Mouse (Mus musculus): Measurements from ENCODE around the gene Trnp1. TPM values are rescaled to one million over a fixed set of nuclear protein-coding genes. Genes with fewer than 3 reads are reported as not detected.
A peak's percentile ranks its signal among the peaks of the same experiment; 100 is the strongest.

Trnp1 gene
- polyA plus RNA-seq, 1 experiment: 1.0 TPM

- TF ChIP-seq CTCF (IDR thresholded peaks at IDR 0.05; ENCODE audit: low read depth, low read length): no peak
- TF ChIP-seq POLR2A (IDR thresholded peaks at IDR 0.05; ENCODE audit: borderline replicate concordance, low read depth, low read length): no peak
- H3K4me1 ChIP-seq (ENCODE audit: control insufficient read depth, insufficient read depth, low read length): peaks cover 8% of the 10 kb centered on the region
- H3K4me3 ChIP-seq (ENCODE audit: insufficient read depth, low read length): no peak overlapping the region
- H3K27ac ChIP-seq (ENCODE audit: insufficient read depth, low read depth, low read length): no peak overlapping the region
Observed at GRCm38 (mm10) chr4:133495711-133496110, 2.6 kb downstream of the Trnp1 start.

- no peak overlapping the region for H3K4me3 ChIP-seq (ENCODE audit: insufficient read depth, low read length)
- TF ChIP-seq POLR2A (IDR thresholded peaks at IDR 0.05; ENCODE audit: borderline replicate concordance, low read depth, low read length) (no peak), CTCF (IDR thresholded peaks at IDR 0.05; ENCODE audit: low read depth, low read length) (no peak)
Observed at GRCm38 (mm10) chr4:133494867-133495266, 3.5 kb downstream of the Trnp1 start.

GRCm38 (mm10) chr4:133494432-133494831, 3.9 kb downstream of the Trnp1 start:
- H3K4me1 ChIP-seq (ENCODE audit: control insufficient read depth, insufficient read depth, low read length): peaks cover 8% of the 10 kb centered on the region
- H3K27ac ChIP-seq (ENCODE audit: insufficient read depth, low read depth, low read length): peak overlapping the region; percentile 25; the same call in 1 of the 2 replicates
- peak overlapping the region; percentile 47 for H3K4me3 ChIP-seq (ENCODE audit: insufficient read depth, low read length)
- TF ChIP-seq POLR2A (IDR thresholded peaks at IDR 0.05; ENCODE audit: borderline replicate concordance, low read depth, low read length) (no peak), CTCF (IDR thresholded peaks at IDR 0.05; ENCODE audit: low read depth, low read length) (peak; percentile 72)

More at GRCm38 (mm10) chr4:133494867-133495266, 3.5 kb downstream of the Trnp1 start:
- Histone ChIP-seq H3K27ac (ENCODE audit: insufficient read depth, low read depth, low read length) (no peak overlapping the region), H3K4me1 (ENCODE audit: control insufficient read depth, insufficient read depth, low read length) (peaks cover 8% of the 10 kb centered on the region)

GRCm38 (mm10) chr4:133493895-133494294, 4.5 kb downstream of the Trnp1 start:
- H3K27ac ChIP-seq (ENCODE audit: insufficient read depth, low read depth, low read length): peak overlapping the region; percentile 25; the same call in 1 of the 2 replicates

GRCm38 (mm10) chr4:133491800-133492199, 6.5 kb downstream of the Trnp1 start:
- TF ChIP-seq POLR2A (IDR thresholded peaks at IDR 0.05; ENCODE audit: borderline replicate concordance, low read depth, low read length) (no peak), CTCF (IDR thresholded peaks at IDR 0.05; ENCODE audit: low read depth, low read length) (no peak)
- Histone ChIP-seq H3K27ac (ENCODE audit: insufficient read depth, low read depth, low read length) (no peak overlapping the region), H3K4me1 (ENCODE audit: control insufficient read depth, insufficient read depth, low read length) (peaks cover 8% of the 10 kb centered on the region), H3K4me3 (ENCODE audit: insufficient read depth, low read length) (no peak overlapping the region)

More at GRCm38 (mm10) chr4:133493895-133494294, 4.5 kb downstream of the Trnp1 start:
- Histone ChIP-seq H3K4me1 (ENCODE audit: control insufficient read depth, insufficient read depth, low read length) (peaks cover 8% of the 10 kb centered on the region), H3K4me3 (ENCODE audit: insufficient read depth, low read length) (peak overlapping the region; percentile 47)
- TF ChIP-seq CTCF (IDR thresholded peaks at IDR 0.05; ENCODE audit: low read depth, low read length) (no peak), POLR2A (IDR thresholded peaks at IDR 0.05; ENCODE audit: borderline replicate concordance, low read depth, low read length) (no peak)

- peaks cover 8% of the 10 kb centered on the region for H3K4me1 ChIP-seq (ENCODE audit: control insufficient read depth, insufficient read depth, low read length)
- no peak overlapping the region for H3K27ac ChIP-seq (ENCODE audit: insufficient read depth, low read depth, low read length)
- no peak overlapping the region for H3K4me3 ChIP-seq (ENCODE audit: insufficient read depth, low read length)
- TF ChIP-seq CTCF (IDR thresholded peaks at IDR 0.05; ENCODE audit: low read depth, low read length) (no peak), POLR2A (IDR thresholded peaks at IDR 0.05; ENCODE audit: borderline replicate concordance, low read depth, low read length) (no peak)
Observed at GRCm38 (mm10) chr4:133489489-133490245, 8.7 kb downstream of the Trnp1 start.

- peaks cover 4% of the 10 kb centered on the region for H3K4me1 ChIP-seq (ENCODE audit: control insufficient read depth, insufficient read depth, low read length)
- TF ChIP-seq CTCF (IDR thresholded peaks at IDR 0.05; ENCODE audit: low read depth, low read length): no peak
- TF ChIP-seq POLR2A (IDR thresholded peaks at IDR 0.05; ENCODE audit: borderline replicate concordance, low read depth, low read length): no peak
- no peak overlapping the region for H3K4me3 ChIP-seq (ENCODE audit: insufficient read depth, low read length)
- no peak overlapping the region for H3K27ac ChIP-seq (ENCODE audit: insufficient read depth, low read depth, low read length)
Observed at GRCm38 (mm10) chr4:133488619-133489392, 9.5 kb downstream of the Trnp1 start.

GRCm38 (mm10) chr4:133486673-133487357, 11.5 kb downstream of the Trnp1 start:
- no peak overlapping the region for H3K4me3 ChIP-seq (ENCODE audit: insufficient read depth, low read length)
- no peak overlapping the region for H3K27ac ChIP-seq (ENCODE audit: insufficient read depth, low read depth, low read length)
- no peaks in the 10 kb centered on the region for H3K4me1 ChIP-seq (ENCODE audit: control insufficient read depth, insufficient read depth, low read length)
- TF ChIP-seq CTCF (IDR thresholded peaks at IDR 0.05; ENCODE audit: low read depth, low read length): no peak
- TF ChIP-seq POLR2A (IDR thresholded peaks at IDR 0.05; ENCODE audit: borderline replicate concordance, low read depth, low read length): no peak

- no peak for TF ChIP-seq CTCF (IDR thresholded peaks at IDR 0.05; ENCODE audit: low read depth, low read length)
- no peak for TF ChIP-seq POLR2A (IDR thresholded peaks at IDR 0.05; ENCODE audit: borderline replicate concordance, low read depth, low read length)
- no peak overlapping the region for H3K27ac ChIP-seq (ENCODE audit: insufficient read depth, low read depth, low read length)
- H3K4me3 ChIP-seq (ENCODE audit: insufficient read depth, low read length): no peak overlapping the region
- H3K4me1 ChIP-seq (ENCODE audit: control insufficient read depth, insufficient read depth, low read length): no peaks in the 10 kb centered on the region
Observed at GRCm38 (mm10) chr4:133485691-133486425, 12.5 kb downstream of the Trnp1 start.
